Mouse (Mus musculus) spleen, adult 2 months (tissue): Measurements from ENCODE around the gene Nhlh1.

Experiments
- CTCF ChIP-seq: fragments of 200-500 bp; IDR thresholded peaks from 2 replicates; pipeline ENCODE4 v1.5.1; 2011; ENCODE audit warnings: mild to moderate bottlenecking, inconsistent platforms; ENCODE audit not compliant: insufficient read depth, insufficient read length, insufficient replicate concordance; ENCODE audit errors: extremely low read depth
- POLR2A ChIP-seq: fragments of 200-500 bp; IDR thresholded peaks from 2 replicates; pipeline ENCODE4 v1.6.1; 2011; ENCODE audit warnings: low read depth, low read length, inconsistent platforms

DNA sequence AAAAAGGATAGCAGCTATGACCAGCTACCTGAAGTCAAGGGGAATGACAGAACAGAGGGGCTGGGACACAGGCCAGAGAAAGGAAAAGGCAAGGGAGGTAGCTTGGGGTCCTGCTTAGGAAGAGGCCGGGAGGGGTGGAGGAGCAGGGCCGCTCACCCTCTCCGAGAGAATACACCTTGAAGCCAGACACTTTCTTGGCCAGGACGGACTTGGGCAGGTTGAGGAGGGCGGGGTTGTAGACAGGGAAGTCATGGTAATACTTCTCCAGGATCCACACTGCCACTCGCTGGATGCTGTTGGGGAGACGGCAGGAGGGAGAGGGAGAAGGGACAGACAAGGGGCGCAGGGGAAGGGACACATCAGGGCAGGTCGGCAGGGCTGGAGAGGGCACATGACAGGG is 49.0 kb downstream of the Nhlh1 start:
- TF ChIP-seq CTCF (no peak), POLR2A (no peak)
